Mouse (Mus musculus): ENCODE measurements around the gene Plekhg6.

DNA sequence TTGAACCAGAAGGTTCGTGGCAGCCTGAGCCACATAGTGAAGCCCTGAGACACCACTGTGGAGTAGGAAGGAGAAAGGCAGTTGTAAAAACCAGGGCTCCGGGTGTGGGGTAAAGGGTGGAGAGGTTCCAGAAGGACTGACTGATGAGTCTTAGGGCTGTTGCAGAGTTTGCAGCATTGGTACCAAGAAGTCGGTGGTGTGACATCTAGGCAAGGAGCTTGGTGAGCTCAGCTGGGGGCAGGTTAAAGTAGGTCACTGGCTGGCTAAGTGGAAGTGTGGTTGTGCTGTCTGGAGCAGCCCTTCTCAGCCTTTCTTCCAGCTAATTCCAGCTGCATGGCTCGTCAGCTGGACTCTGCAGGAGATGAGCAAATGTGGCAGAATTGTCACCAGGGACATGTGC, 27.8 kb downstream of the Plekhg6 start:
- no peak for TF ChIP-seq CTCF (IDR thresholded peaks at IDR 0.05; ENCODE audit: low read depth, low read length)
- no peak for TF ChIP-seq TAL1 (conservative IDR thresholded peaks at IDR 0.05; ENCODE audit: low read depth, low read length)
- TF ChIP-seq GATA1 (IDR thresholded peaks at IDR 0.05; ENCODE audit: borderline replicate concordance, low read length), result no peak
